Comparison of ENCODE assay signal across 9 mouse cellular contexts in genomic region chr8:105326968-105327367, GRCm38 (mm10). TPM values are rescaled to one million over a fixed set of nuclear protein-coding genes. Genes with fewer than 3 reads are reported as not detected.
DNase-seq lines count a peak whose midpoint lies in the region; ATAC-seq and TF ChIP-seq lines count a peak whose summit lies in the region.
"Had no signal": no experiment of that assay in that cellular context is flagged by ENCODE, and none has a peak within 500 bp of the region (broad histone marks: within the 10 kb centered on the region; RNA-seq: fewer than 3 reads in every experiment).

No protein-coding gene starts in this region.

- TF ChIP-seq POLR2A in small intestine, adult 2 months (IDR thresholded peaks at IDR 0.05; ENCODE audit: low read depth, low read length): no peak

- H3K27ac ChIP-seq in lung, postnatal 0 days (ENCODE audit: low read length): peak overlapping the region; percentile 80
- no peak overlapping the region for H3K27ac ChIP-seq in forebrain, embryonic 11.5 days (ENCODE audit: low read depth, low read length)
- peak overlapping the region; percentile 82; the same call in 1 of the 2 replicates for H3K27ac ChIP-seq in limb, embryonic 12.5 days
- peak overlapping the region; percentile 89; the same call in 1 of the 2 replicates for H3K27ac ChIP-seq in small intestine, adult 2 months (ENCODE audit: insufficient read depth, low read depth, low read length)

- DNase-seq in lung, postnatal 0 days (ENCODE audit: low spot score): no peak
- DNase-seq in lung, adult 18-20 months: no peak
- DNase-seq in forebrain, embryonic 11.5 days (ENCODE audit: low spot score): no peak
- no peak for DNase-seq in adipocyte (ENCODE audit: low spot score)
- DNase-seq in urinary bladder, postnatal 36 days (ENCODE audit: low spot score in 2 of 2): no peak
- DNase-seq: kidney, postnatal 36 days had no signal

- peak overlapping the region; percentile 79 for H3K4me2 ChIP-seq in lung, postnatal 0 days (replicated peaks; ENCODE audit: low read depth, low read length)
- H3K4me2 ChIP-seq in forebrain, embryonic 11.5 days (ENCODE audit: low read depth, low read length, severe bottlenecking): peak overlapping the region; percentile 73
- peak overlapping the region; percentile 76 for H3K4me2 ChIP-seq in limb, embryonic 12.5 days

- WGBS in lung, postnatal 0 days: 21% methylated on average over 6 of the region's 6 CpGs
- 47% methylated on average over 6 of the region's 6 CpGs for WGBS in forebrain, embryonic 11.5 days
- WGBS in limb, embryonic 12.5 days: 42% methylated on average over 6 of the region's 6 CpGs
- WGBS in small intestine, adult 2 months: 15% methylated on average over 6 of the region's 6 CpGs

- H3K9me3 ChIP-seq in lung, postnatal 0 days (ENCODE audit: low read length): no peaks in the 10 kb centered on the region
- no peaks in the 10 kb centered on the region for H3K9me3 ChIP-seq in forebrain, embryonic 11.5 days (ENCODE audit: control insufficient read depth, low read length)
- H3K9me3 ChIP-seq in limb, embryonic 12.5 days: no peaks in the 10 kb centered on the region

- H3K4me1 ChIP-seq in lung, postnatal 0 days (ENCODE audit: insufficient read depth, low read depth, low read length): peaks cover 8% of the 10 kb centered on the region; the same call in 1 of the 2 replicates
- peaks cover 7% of the 10 kb centered on the region; the same call in 1 of the 2 replicates for H3K4me1 ChIP-seq in forebrain, embryonic 11.5 days (replicated peaks; ENCODE audit: control insufficient read depth, insufficient read depth, low read length)
- H3K4me1 ChIP-seq in limb, embryonic 12.5 days (replicated peaks): peaks cover 19% of the 10 kb centered on the region
- peaks cover 27% of the 10 kb centered on the region for H3K4me1 ChIP-seq in small intestine, adult 2 months (ENCODE audit: control insufficient read depth, insufficient read depth, insufficient read length, low read length)

- TF ChIP-seq EP300 in lung, postnatal 0 days (IDR thresholded peaks at IDR 0.05): no peak

- peak overlapping the region; percentile 82 for H3K4me3 ChIP-seq in lung, postnatal 0 days (ENCODE audit: low read depth, low read length)
- peak overlapping the region; percentile 78 for H3K4me3 ChIP-seq in forebrain, embryonic 11.5 days (ENCODE audit: low read depth, low read length)
- H3K4me3 ChIP-seq in limb, embryonic 12.5 days (replicated peaks): peak overlapping the region; percentile 75
- H3K4me3 ChIP-seq in small intestine, adult 2 months (ENCODE audit: low read depth, low read length): peak overlapping the region; percentile 94

- H3K36me3 ChIP-seq in lung, postnatal 0 days (ENCODE audit: insufficient read depth, low read length): peaks cover 35% of the 10 kb centered on the region
- peaks cover 7% of the 10 kb centered on the region for H3K36me3 ChIP-seq in forebrain, embryonic 11.5 days (ENCODE audit: control insufficient read depth, insufficient read depth, low read length)
- H3K36me3 ChIP-seq in limb, embryonic 12.5 days: peaks cover 59% of the 10 kb centered on the region
- H3K36me3 ChIP-seq in small intestine, adult 2 months (ENCODE audit: control insufficient read depth, insufficient read depth, low read length): peaks cover 43% of the 10 kb centered on the region

- H3K9ac ChIP-seq in lung, postnatal 0 days (replicated peaks; ENCODE audit: low read depth): peak overlapping the region; percentile 84
- peak overlapping the region; percentile 75 for H3K9ac ChIP-seq in forebrain, embryonic 11.5 days (ENCODE audit: low read length)
- peak overlapping the region; percentile 82 for H3K9ac ChIP-seq in limb, embryonic 12.5 days (replicated peaks)

- no peak for TF ChIP-seq CTCF in lung, postnatal 0 days (IDR thresholded peaks at IDR 0.05)
- TF ChIP-seq CTCF in small intestine, adult 2 months (IDR thresholded peaks at IDR 0.05; ENCODE audit: extremely low read depth, insufficient read length, insufficient replicate concordance, low read depth, low read length): no peak

- no peak for ATAC-seq in lung, postnatal 0 days
- no peak for ATAC-seq in forebrain, embryonic 11.5 days (replicated peaks; ENCODE audit: low FRiP score)
- ATAC-seq in limb, embryonic 12.5 days (ENCODE audit: insufficient number of reproducible peaks, insufficient read depth, low FRiP score, low TSS enrichment, low read depth): no peak
- no peak for ATAC-seq in granulocyte monocyte progenitor cell, adult 5-6 weeks (replicated peaks; ENCODE audit: poor library complexity, severe bottlenecking)

- H3K27me3 ChIP-seq in lung, postnatal 0 days (replicated peaks; ENCODE audit: insufficient read depth, low read length): no peaks in the 10 kb centered on the region
- H3K27me3 ChIP-seq in forebrain, embryonic 11.5 days (ENCODE audit: control insufficient read depth, insufficient read depth, low read length): no peaks in the 10 kb centered on the region
- H3K27me3 ChIP-seq in limb, embryonic 12.5 days: no peaks in the 10 kb centered on the region
- no peaks in the 10 kb centered on the region for H3K27me3 ChIP-seq in small intestine, adult 2 months (ENCODE audit: control insufficient read depth, insufficient read depth, low read length)

RNA-seq across cellular contexts. Expression of gene Tmem208, which starts 0.8 kb away (rescaled TPM):
- polyA plus RNA-seq in lung, postnatal 0 days (2015; fragmentation: Nextera tagmentation; extraction: Ambion mirVana): 116 and 141 TPM in 2 replicates
- polyA plus RNA-seq in forebrain, embryonic 11.5 days (2014; fragmentation: Nextera tagmentation; extraction: Ambion mirVana): 80.7 and 85.0 TPM in 2 replicates
- 95.6 and 109 TPM in 2 replicates for polyA plus RNA-seq in limb, embryonic 12.5 days (2016; fragmentation: Nextera tagmentation; extraction: Ambion mirVana)
- 77.5 and 105 TPM in 2 replicates for polyA plus RNA-seq in small intestine, adult 2 months (2012; rRNA removed)
- total RNA-seq in granulocyte monocyte progenitor cell, adult 5-6 weeks (2014; fragmentation: Nextera tagmentation): 82.8 and 106 TPM in 2 replicates
- total RNA-seq in granulocyte monocyte progenitor cell, adult 5-6 weeks (2017): 37.1 and 64.8 TPM in 2 replicates

RNA-seq across cellular contexts. Expression of gene Lrrc29, which starts 0.9 kb away (rescaled TPM):
- polyA plus RNA-seq in lung, postnatal 0 days (2015; fragmentation: Nextera tagmentation; extraction: Ambion mirVana): 4.2 and 7.5 TPM in 2 replicates
- 2.0 TPM in 2 replicates for polyA plus RNA-seq in forebrain, embryonic 11.5 days (2014; fragmentation: Nextera tagmentation; extraction: Ambion mirVana)
- polyA plus RNA-seq in limb, embryonic 12.5 days (2016; fragmentation: Nextera tagmentation; extraction: Ambion mirVana): 1.5 TPM in 2 replicates
- polyA plus RNA-seq in small intestine, adult 2 months (2012; rRNA removed): 2.7 and 6.9 TPM in 2 replicates
- 5.2 and 5.3 TPM in 2 replicates for total RNA-seq in granulocyte monocyte progenitor cell, adult 5-6 weeks (2014; fragmentation: Nextera tagmentation)
- total RNA-seq in granulocyte monocyte progenitor cell, adult 5-6 weeks (2017): 2.0 and 2.3 TPM in 2 replicates

RNA-seq across cellular contexts. Expression of gene Fhod1, which starts 20.8 kb away (rescaled TPM):
- 8.7 and 10.5 TPM in 2 replicates for polyA plus RNA-seq in lung, postnatal 0 days (2015; fragmentation: Nextera tagmentation; extraction: Ambion mirVana)
- 2.2 and 2.5 TPM in 2 replicates for polyA plus RNA-seq in forebrain, embryonic 11.5 days (2014; fragmentation: Nextera tagmentation; extraction: Ambion mirVana)
- polyA plus RNA-seq in limb, embryonic 12.5 days (2016; fragmentation: Nextera tagmentation; extraction: Ambion mirVana): 1.6 and 2.3 TPM in 2 replicates
- 15.4 and 19.6 TPM in 2 replicates for polyA plus RNA-seq in small intestine, adult 2 months (2012; rRNA removed)
- 7.0 and 12.9 TPM in 2 replicates for total RNA-seq in granulocyte monocyte progenitor cell, adult 5-6 weeks (2014; fragmentation: Nextera tagmentation)
- total RNA-seq in granulocyte monocyte progenitor cell, adult 5-6 weeks (2017): 2.5 and 2.6 TPM in 2 replicates

RNA-seq across cellular contexts. Expression of gene Elmo3, which starts 21.6 kb away (rescaled TPM):
- 22.3 and 23.0 TPM in 2 replicates for polyA plus RNA-seq in lung, postnatal 0 days (2015; fragmentation: Nextera tagmentation; extraction: Ambion mirVana)
- 2.4 and 2.6 TPM in 2 replicates for polyA plus RNA-seq in forebrain, embryonic 11.5 days (2014; fragmentation: Nextera tagmentation; extraction: Ambion mirVana)
- 4.3 and 4.4 TPM in 2 replicates for polyA plus RNA-seq in limb, embryonic 12.5 days (2016; fragmentation: Nextera tagmentation; extraction: Ambion mirVana)
- polyA plus RNA-seq in small intestine, adult 2 months (2012; rRNA removed): 39.6 and 107 TPM in 2 replicates
- total RNA-seq in granulocyte monocyte progenitor cell, adult 5-6 weeks (2014; fragmentation: Nextera tagmentation): 2.6 and 5.6 TPM in 2 replicates
- 0.05 and 3.2 TPM in 2 replicates for total RNA-seq in granulocyte monocyte progenitor cell, adult 5-6 weeks (2017)

RNA-seq across cellular contexts. Expression of gene Slc9a5, which starts 21.7 kb away (rescaled TPM):
- polyA plus RNA-seq in lung, postnatal 0 days (2015; fragmentation: Nextera tagmentation; extraction: Ambion mirVana): 1.7 and 1.9 TPM in 2 replicates
- 5.8 and 7.7 TPM in 2 replicates for polyA plus RNA-seq in forebrain, embryonic 11.5 days (2014; fragmentation: Nextera tagmentation; extraction: Ambion mirVana)
- 7.0 and 7.6 TPM in 2 replicates for polyA plus RNA-seq in limb, embryonic 12.5 days (2016; fragmentation: Nextera tagmentation; extraction: Ambion mirVana)
- 1.4 and 3.1 TPM in 2 replicates for polyA plus RNA-seq in small intestine, adult 2 months (2012; rRNA removed)
- total RNA-seq in granulocyte monocyte progenitor cell, adult 5-6 weeks (2014; fragmentation: Nextera tagmentation): 0.82 and 3.8 TPM in 2 replicates
- 0.41 and 0.73 TPM in 2 replicates for total RNA-seq in granulocyte monocyte progenitor cell, adult 5-6 weeks (2017)
